Mouse (Mus musculus) limb, embryonic 10.5 days (tissue): Measurements from ENCODE around the gene Bpifb1. TPM values are rescaled to one million over a fixed set of nuclear protein-coding genes. Genes with fewer than 3 reads are reported as not detected.
A peak's percentile ranks its signal among the peaks of the same experiment; 100 is the strongest.
"Not testable (repeated sequence)": the region's sequence is repeated elsewhere in the genome, so short reads cannot be mapped to it uniquely, and the experiment has no call there.

Experiments
- DNase-seq: peaks from one replicate; pipeline ENCODE4 v3.0.0-alpha.2; 2017; ENCODE audit warnings: low spot score
- H3K27ac ChIP-seq: fragments of 300-500 bp; sonication (generic); 2 replicates; pipeline ENCODE4 v1.5.1; 2016; ENCODE audit warnings: mild to moderate bottlenecking
- H3K27me3 ChIP-seq: fragments of 300-500 bp; sonication (generic); 2 replicates; pipeline ENCODE4 v1.6.1; 2016; ENCODE audit warnings: low read depth, mild to moderate bottlenecking; ENCODE audit not compliant: poor library complexity, severe bottlenecking
- H3K36me3 ChIP-seq: fragments of 300-500 bp; sonication (generic); 2 replicates; pipeline ENCODE4 v1.6.1; 2016; ENCODE audit warnings: mild to moderate bottlenecking, moderate library complexity
- H3K4me1 ChIP-seq: fragments of 300-500 bp; sonication (generic); 2 replicates; pipeline ENCODE4 v1.6.1; 2016
- H3K4me3 ChIP-seq: fragments of 300-500 bp; sonication (generic); 2 replicates; pipeline ENCODE4 v1.5.1; 2016; ENCODE audit warnings: mild to moderate bottlenecking, moderate library complexity
- H3K9me3 ChIP-seq: fragments of 300-500 bp; sonication (generic); replicated peaks from 2 replicates; pipeline ENCODE4 v1.6.1; 2016; ENCODE audit warnings: mild to moderate bottlenecking
- WGBS: fragments of 180-500 bp; shearing (Covaris S2); methylation state at CpG from one replicate; pipeline ENCODE4 v1.1.7; 2016; 5-methylcytosine and 5-hydroxymethylcytosine counted together
- polyA plus RNA-seq: library from polyadenylated mRNA; unstranded; fragments of >200 nt; fragmentation: Nextera tagmentation; extraction: Ambion mirVana; gene quantifications from 2 replicates; pipeline ENCODE4 v1.2.1, GENCODE M21; 2016

The Bpifb1 gene
- polyA plus RNA-seq: not detected in 2 replicates

DNA sequence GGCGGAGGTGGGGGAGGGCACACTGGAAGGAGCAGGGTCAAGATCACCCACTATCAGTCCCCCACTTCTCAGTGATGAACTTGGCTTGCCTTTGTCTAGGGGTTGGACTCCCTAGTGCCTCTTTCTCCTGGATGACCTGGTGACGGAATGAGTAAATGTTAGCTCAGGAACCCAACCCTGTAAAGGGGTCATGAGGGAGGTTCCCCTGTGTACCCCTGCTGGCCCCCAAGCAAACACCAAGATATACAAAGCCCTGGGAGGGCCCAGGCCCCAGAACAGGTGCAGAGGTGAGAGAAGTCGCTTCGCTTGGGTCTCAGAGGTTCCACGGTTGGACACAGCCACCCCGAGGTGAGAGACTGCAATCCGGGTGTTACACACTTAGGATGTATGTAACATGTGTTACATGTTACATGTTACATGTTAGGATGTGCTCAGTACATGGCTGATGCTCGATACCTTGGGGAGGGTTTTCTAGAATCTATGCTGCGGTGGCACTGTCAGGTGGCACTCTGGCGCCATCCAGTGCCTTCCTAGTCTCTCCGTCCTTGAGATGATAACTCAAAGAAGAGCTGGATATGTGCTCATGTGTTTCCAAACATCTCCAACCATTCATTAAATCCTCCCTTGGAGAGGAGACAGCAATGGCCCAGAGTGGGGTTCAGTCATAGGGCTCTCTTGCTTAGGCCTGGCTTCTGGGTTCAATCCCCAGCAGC is at the start of gene Bpifb1:
TSS of gene Bpifb1 (plus strand) at position 273 of the 713 bp plus-strand sequence.
- Histone ChIP-seq H3K4me3 (no peak within 1 kb of the TSS), H3K27ac (no peak within 1 kb of the TSS), H3K36me3 (no peaks in the 10 kb centered on the region), H3K4me1 (peaks cover 5% of the 10 kb centered on the region), H3K9me3 (no peaks in the 10 kb centered on the region), H3K27me3 (no peaks in the 10 kb centered on the region)
- no peak for DNase-seq
- WGBS: 89% methylated on average over 11 of the region's 11 CpGs

DNA sequence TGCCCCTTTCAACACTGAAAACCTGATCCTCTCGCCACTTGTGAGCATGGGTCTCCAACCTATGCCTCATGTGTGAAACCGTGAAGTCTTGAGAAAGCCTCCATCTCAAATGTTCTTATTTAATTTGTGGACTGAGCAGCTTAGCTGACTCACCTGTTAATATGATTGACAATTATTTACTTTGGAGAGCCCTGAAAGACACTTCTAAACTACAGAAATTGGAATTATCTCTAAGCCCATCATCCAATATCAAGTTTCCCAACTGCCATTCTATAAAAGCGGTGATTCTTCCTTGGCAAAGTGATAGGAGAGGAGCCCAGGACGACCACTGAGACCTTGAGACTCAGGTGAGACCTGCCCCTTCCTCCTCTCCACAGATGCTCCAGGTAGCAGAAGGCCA is 48.0 kb upstream of the Bpifb1 start, which contains the start of gene Bpifa1:
TSS of gene Bpifa1 (plus strand) at position 301 of the 400 bp plus-strand sequence.
- 84% methylated on average over 4 of the region's 4 CpGs for WGBS
- no peak for DNase-seq

GRCm38 (mm10) chr2:154143735-154144134 is 46.9 kb upstream of the Bpifb1 start:
- Histone ChIP-seq H3K4me1 (no peaks in the 10 kb centered on the region), H3K27ac (no peak overlapping the region), H3K9me3 (no peaks in the 10 kb centered on the region), H3K27me3 (no peaks in the 10 kb centered on the region), H3K36me3 (no peaks in the 10 kb centered on the region), H3K4me3 (no peak overlapping the region)
- no peak for DNase-seq
- 85% methylated on average over 3 of the region's 3 CpGs for WGBS

More for the DNA sequence above, 48.0 kb upstream of the Bpifb1 start, which contains the start of gene Bpifa1:
- Histone ChIP-seq H3K4me1 (no peaks in the 10 kb centered on the region), H3K4me3 (no peak within 1 kb of the TSS), H3K27ac (no peak within 1 kb of the TSS), H3K9me3 (no peaks in the 10 kb centered on the region), H3K36me3 (no peaks in the 10 kb centered on the region), H3K27me3 (no peaks in the 10 kb centered on the region)

- no peak overlapping the region for H3K27ac ChIP-seq
- H3K36me3 ChIP-seq: no peaks in the 10 kb centered on the region
- no peaks in the 10 kb centered on the region for H3K4me1 ChIP-seq
- no peak for DNase-seq
- H3K4me3 ChIP-seq: no peak overlapping the region
- H3K27me3 ChIP-seq: no peaks in the 10 kb centered on the region
- 77% methylated on average over 4 of the region's 4 CpGs for WGBS
- H3K9me3 ChIP-seq: no peaks in the 10 kb centered on the region
Measured at GRCm38 (mm10) chr2:154147496-154147895, 43.1 kb upstream of the Bpifb1 start.

DNA sequence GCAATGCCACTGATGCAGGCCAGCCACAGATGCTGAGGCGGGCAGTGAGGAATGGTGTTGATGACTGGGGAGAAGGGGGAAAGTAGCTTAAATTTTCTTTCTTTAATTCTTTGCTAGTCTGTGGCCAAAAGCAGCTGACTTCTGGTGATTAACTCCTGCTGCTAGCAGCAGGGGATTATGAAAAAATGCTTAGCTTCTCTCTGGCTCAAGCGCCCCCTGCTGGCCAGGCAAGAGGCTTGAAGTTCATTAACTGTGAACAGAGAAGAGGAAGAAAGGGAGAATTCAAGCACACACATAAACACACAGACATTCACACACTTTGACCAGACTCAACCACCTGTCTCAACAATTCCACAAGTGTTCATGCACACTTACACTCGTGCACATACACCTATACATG is 32.2 kb upstream of the Bpifb1 start:
- peak; percentile 70 for DNase-seq
- Histone ChIP-seq H3K36me3 (no peaks in the 10 kb centered on the region), H3K27ac (no peak overlapping the region), H3K4me3 (no peak overlapping the region), H3K9me3 (no peaks in the 10 kb centered on the region), H3K27me3 (no peaks in the 10 kb centered on the region), H3K4me1 (no peaks in the 10 kb centered on the region)
- WGBS: 44% methylated on average over 3 of the region's 3 CpGs

GRCm38 (mm10) chr2:154162307-154162706 is 28.3 kb upstream of the Bpifb1 start, which contains the start of gene Bpifa5:
Bpifa5 (plus strand) TSS chr2:154162607.
- no peaks in the 10 kb centered on the region for H3K4me1 ChIP-seq
- no peak for DNase-seq
- no peak within 1 kb of the TSS for H3K4me3 ChIP-seq
- H3K27me3 ChIP-seq: no peaks in the 10 kb centered on the region
- no peaks in the 10 kb centered on the region for H3K9me3 ChIP-seq
- H3K27ac ChIP-seq: no peak within 1 kb of the TSS
- WGBS: 86% methylated on average over 8 of the region's 8 CpGs
- H3K36me3 ChIP-seq: no peaks in the 10 kb centered on the region

- Histone ChIP-seq H3K9me3 (no peaks in the 10 kb centered on the region), H3K27me3 (no peaks in the 10 kb centered on the region), H3K36me3 (no peaks in the 10 kb centered on the region), H3K4me3 (no peak overlapping the region), H3K27ac (no peak overlapping the region), H3K4me1 (no peaks in the 10 kb centered on the region)
- no peak for DNase-seq
- 90% methylated on average over 5 of the region's 5 CpGs for WGBS
Measured at GRCm38 (mm10) chr2:154163306-154163705, 27.3 kb upstream of the Bpifb1 start.

GRCm38 (mm10) chr2:154169172-154169571 is 21.4 kb upstream of the Bpifb1 start:
- Histone ChIP-seq H3K27ac (no peak overlapping the region), H3K4me1 (no peaks in the 10 kb centered on the region), H3K36me3 (no peaks in the 10 kb centered on the region), H3K4me3 (no peak overlapping the region), H3K27me3 (no peaks in the 10 kb centered on the region), H3K9me3 (no peaks in the 10 kb centered on the region)
- 76% methylated on average over 3 of the region's 3 CpGs for WGBS
- DNase-seq: no peak

- Histone ChIP-seq H3K27me3 (no peaks in the 10 kb centered on the region), H3K4me3 (no peak overlapping the region), H3K36me3 (no peaks in the 10 kb centered on the region), H3K27ac (no peak overlapping the region), H3K4me1 (no peaks in the 10 kb centered on the region), H3K9me3 (no peaks in the 10 kb centered on the region)
- WGBS: 78% methylated on average over 6 of the region's 6 CpGs
- no peak for DNase-seq
Measured at GRCm38 (mm10) chr2:154171621-154172020, 19.0 kb upstream of the Bpifb1 start.

GRCm38 (mm10) chr2:154173313-154173712 is 17.3 kb upstream of the Bpifb1 start:
- peak; percentile 34 for DNase-seq
- Histone ChIP-seq H3K27ac (no peak overlapping the region), H3K4me1 (no peaks in the 10 kb centered on the region), H3K9me3 (no peaks in the 10 kb centered on the region), H3K36me3 (no peaks in the 10 kb centered on the region), H3K27me3 (no peaks in the 10 kb centered on the region), H3K4me3 (no peak overlapping the region)
- 51% methylated on average over 1 of the region's 1 CpGs for WGBS

- H3K4me3 ChIP-seq, DNase-seq, H3K9me3 ChIP-seq, H3K4me1 ChIP-seq, H3K36me3 ChIP-seq, H3K27me3 ChIP-seq, H3K27ac ChIP-seq: not testable (repeated sequence)
- 87% methylated on average over 7 of the region's 7 CpGs for WGBS
Measured at GRCm38 (mm10) chr2:154181900-154182299, 8.7 kb upstream of the Bpifb1 start.

- not testable (repeated sequence) for DNase-seq, H3K9me3 ChIP-seq, H3K27me3 ChIP-seq, H3K4me3 ChIP-seq, H3K36me3 ChIP-seq, H3K27ac ChIP-seq, H3K4me1 ChIP-seq
- WGBS: 81% methylated on average over 4 of the region's 4 CpGs
Measured at GRCm38 (mm10) chr2:154183061-154183460, 7.6 kb upstream of the Bpifb1 start.

DNA sequence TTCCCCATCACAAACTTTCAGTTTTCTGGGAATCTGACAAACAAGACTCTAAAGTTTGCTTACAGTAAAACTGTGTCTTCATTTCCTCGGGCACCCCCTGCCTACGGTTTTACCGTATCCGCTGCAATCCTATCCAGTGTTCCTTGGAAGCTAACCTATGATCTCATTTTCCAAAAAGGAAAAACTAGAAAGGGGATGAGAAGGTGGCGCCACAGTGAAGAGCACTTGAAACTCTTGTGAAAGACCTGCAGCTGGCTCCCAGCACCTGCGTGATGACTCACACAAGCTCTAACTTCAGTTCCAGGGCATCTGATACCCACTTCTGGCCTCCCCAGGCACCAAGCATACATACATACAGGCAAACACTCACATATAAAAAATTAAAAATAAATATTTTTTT is 5.3 kb upstream of the Bpifb1 start:
- H3K27me3 ChIP-seq: no peaks in the 10 kb centered on the region
- no peak overlapping the region for H3K27ac ChIP-seq
- no peaks in the 10 kb centered on the region for H3K9me3 ChIP-seq
- peaks cover 4% of the 10 kb centered on the region for H3K4me1 ChIP-seq
- H3K36me3 ChIP-seq: no peaks in the 10 kb centered on the region
- WGBS: 93% methylated on average over 6 of the region's 6 CpGs
- H3K4me3 ChIP-seq: no peak overlapping the region
- DNase-seq: no peak

GRCm38 (mm10) chr2:154185748-154186147 is 4.9 kb upstream of the Bpifb1 start:
- no peaks in the 10 kb centered on the region for H3K27me3 ChIP-seq
- peaks cover 4% of the 10 kb centered on the region for H3K4me1 ChIP-seq
- no peaks in the 10 kb centered on the region for H3K36me3 ChIP-seq
- H3K27ac ChIP-seq: no peak overlapping the region
- DNase-seq: no peak
- 84% methylated on average over 3 of the region's 3 CpGs for WGBS
- H3K4me3 ChIP-seq: no peak overlapping the region
- H3K9me3 ChIP-seq: no peaks in the 10 kb centered on the region
